Mouse (Mus musculus) small intestine, adult 2 months (tissue): ENCODE data around the gene Sh3kbp1.

ENCODE experiments used
- CTCF ChIP-seq: fragments of 200-500 bp; IDR thresholded peaks from 2 replicates; pipeline ENCODE4 v1.5.1; 2012; ENCODE audit warnings: low read depth, mild to moderate bottlenecking, control low read depth, inconsistent platforms, low read length, moderate library complexity, mixed read lengths; ENCODE audit not compliant: insufficient replicate concordance, insufficient read length; ENCODE audit errors: extremely low read depth
- POLR2A ChIP-seq: fragments of 200-500 bp; IDR thresholded peaks from 2 replicates; pipeline ENCODE4 v1.6.1; 2012; ENCODE audit warnings: low read depth, mild to moderate bottlenecking, control low read depth, inconsistent platforms, low read length, moderate library complexity

- no peak for TF ChIP-seq POLR2A
- TF ChIP-seq CTCF: no peak
These were observed 297.7 kb downstream of the Sh3kbp1 start for GRCm38 (mm10) chrX:159924759-159925158.
